Mouse (Mus musculus) urinary bladder, postnatal 36 days (tissue): ENCODE measurements at regions not wholly inside any gene's neighbourhood (a gene's known extent, or its start where the extent isn't known, plus 50 kb on each side); places are given as distances from the start of the nearest gene placed in this dataset.
A peak's percentile ranks its signal among the peaks of the same experiment; 100 is the strongest.
"Not testable (repeated sequence)": the region's sequence is repeated elsewhere in the genome, so short reads cannot be mapped to it uniquely, and the experiment has no call there.

Experiments
- DNase-seq, 2 experiments: peaks; one replicate each; pipeline ENCODE4 v3.0.0; 2022; ENCODE audit warnings: low spot score in 2 of 2, mixed read lengths in 1 of 2

DNA sequence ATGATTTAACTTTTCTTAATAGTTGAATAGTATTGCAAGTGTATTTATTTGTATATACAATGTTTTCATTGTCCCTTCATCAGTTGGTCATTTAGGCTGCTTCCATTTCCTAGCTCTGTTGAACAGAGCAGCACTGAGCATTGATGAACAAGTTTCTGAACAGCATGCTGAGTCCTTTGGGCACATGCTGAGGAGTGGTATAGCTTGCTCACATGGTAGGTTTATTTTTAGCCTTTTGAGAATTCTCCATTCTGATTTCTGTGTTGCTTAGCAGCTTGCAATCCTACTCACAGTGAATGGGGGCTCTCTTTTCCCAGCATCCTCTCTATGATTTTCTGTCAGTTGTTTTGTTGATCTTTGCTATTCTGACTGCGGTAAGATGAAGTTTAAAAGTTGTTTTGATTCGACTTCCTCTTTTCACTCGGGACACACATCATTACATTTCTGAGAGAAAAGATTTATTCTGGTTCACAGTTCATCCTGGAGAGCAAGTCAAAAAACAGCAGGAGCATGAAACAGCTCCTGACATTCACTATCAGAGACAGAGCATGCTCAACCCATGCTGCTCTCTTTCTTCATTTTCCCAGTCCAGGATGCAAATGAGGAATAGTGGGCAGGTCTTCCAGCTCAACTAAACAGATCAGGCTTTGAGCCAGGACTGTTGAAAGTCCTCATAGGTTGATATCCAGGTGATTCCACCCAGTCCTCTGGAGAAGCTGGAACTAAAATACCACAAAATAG lies 413.1 kb downstream of the Gm37988 start:
- no peak for DNase-seq

DNA sequence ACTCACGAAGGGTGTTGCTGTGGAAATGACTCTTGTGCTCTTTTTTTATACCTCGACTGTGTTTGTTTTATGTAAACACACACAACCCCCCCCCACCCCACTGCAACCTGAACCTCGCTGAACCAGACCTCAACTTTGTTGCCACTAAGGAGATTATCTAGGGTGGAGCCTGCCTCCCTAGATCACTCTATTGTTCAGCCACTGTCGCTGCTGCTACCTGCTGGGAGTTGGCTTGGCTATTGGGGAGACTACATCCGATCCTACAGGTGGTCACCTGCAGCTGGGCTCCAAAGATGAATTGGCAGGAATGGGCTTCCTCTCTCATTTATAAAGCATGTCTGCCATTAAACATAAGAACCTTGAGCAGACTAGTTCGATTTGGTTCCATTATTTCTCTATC lies 420.2 kb downstream of the Gm37988 start:
- DNase-seq, result no peak

DNA sequence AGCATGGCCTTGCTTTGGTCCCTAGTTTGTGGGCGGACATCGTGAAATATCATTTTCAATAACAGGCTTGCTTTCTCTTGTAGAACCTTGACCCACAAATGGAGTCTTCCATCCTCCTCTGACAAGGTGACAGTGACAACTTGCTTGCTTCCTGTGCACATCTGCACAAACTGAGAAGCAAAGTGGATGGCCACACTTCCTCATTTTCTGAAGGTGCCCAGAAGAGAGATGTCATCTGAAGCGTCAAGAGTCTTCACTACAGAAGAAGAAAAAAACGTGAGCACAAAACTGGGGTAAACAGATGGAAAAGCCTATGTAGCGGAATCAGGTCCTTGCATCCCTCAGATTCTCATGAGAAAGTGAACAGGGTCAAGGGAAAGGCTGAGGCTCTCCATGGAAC lies 423.5 kb downstream of the Gm37988 start:
- no peak for DNase-seq

DNA sequence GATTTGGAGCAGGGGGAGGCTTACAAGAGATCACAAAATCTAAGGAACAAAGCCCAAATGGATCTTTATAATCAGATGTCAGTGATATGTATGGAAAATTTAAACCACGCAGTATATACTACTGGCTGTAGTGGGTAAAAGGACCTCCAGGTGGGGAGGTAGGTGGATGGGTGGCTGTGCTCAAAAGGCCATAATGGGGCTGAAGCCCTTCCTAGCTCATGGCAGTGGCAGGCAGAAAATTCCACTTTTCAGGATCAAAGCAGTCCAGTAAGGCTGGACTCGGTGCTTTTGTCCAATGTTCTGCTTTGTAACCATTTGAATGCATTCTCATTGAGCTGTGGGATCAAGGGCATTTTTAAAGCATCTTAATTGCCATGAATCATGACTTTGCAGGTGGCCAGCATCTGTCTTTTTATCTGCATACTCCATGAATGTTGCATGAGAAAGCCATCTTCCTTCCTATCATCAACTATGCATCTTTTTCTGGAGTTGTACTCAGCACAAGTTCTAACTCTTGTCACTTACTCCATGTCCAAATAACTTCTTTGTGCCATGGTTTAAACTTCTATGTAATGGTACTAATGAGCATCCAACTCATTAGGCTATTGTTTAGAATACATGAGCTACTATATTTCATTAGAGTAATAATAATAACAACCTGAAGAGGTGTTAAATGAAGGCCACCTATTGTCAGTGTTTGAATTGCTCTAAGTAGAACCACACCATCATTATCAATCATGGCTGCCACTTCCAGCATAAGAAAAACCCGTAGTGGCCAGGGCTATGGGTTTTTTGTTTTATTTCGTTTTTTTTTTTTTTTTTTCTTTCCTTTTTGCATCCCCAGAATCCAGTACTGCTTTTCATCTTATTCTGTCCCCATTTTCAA lies 424.5 kb downstream of the Gm37988 start:
- DNase-seq, result no peak

DNA sequence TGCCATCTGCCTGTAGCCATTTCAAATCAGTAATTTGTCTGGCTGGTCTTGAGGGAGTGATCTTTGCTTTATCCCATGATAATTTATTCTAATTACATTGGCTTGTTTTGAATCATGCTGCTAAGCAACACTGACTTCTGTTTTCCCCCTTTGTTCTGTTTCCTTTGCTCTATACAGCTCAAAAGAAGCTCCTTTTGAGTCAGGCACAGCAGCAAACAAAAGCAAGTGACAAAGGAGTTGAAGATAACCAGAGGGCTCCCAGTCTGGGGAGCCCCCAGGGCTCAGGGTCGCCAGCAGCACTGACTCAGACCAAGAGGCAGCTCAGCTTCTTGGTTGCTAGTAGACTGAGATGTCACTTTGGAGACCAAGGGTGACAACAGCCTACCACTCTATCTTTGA lies 425.2 kb downstream of the Gm37988 start:
- DNase-seq, result no peak

DNA sequence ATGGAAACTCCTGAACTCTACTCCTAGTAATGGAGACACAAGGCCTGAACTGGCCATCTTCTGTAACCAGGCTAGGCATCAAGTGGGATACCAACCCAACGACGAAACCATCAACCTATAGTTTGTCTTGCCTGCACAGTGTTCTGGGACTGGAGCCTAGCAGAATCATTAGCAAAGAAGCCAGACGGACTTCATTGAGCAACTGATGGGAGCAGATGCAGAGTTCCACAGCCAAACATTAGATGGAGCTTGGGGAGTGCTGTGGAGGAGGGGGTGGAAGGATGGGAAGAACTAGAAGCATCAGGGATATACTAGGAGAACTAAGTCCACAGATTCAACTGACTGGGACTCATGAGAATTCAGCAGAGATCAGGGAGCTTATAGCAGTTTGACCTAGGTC lies 435.5 kb downstream of the Gm37988 start:
- no peak for DNase-seq

DNA sequence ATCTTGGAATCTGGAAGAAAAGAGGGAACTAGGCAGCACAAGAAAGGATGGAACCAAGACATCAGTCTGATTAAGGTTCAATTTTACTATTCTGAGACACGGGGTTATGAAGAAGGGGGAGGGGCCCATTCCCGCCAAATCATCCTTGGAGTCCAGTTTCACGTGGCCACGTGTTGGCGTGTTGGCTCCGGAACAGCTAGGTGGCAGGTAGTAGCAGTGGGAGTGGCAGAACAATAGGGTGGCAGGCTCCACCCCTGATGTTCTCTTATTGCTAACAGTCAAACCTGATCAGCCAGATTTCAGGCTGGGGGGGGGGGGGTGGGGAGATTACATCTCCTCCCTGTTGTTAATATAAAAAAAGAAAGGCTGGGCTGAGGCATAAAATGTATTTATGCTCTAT lies 453.2 kb downstream of the Gm37988 start:
- peak in 1 of 2 experiments; percentile 38 for DNase-seq

DNA sequence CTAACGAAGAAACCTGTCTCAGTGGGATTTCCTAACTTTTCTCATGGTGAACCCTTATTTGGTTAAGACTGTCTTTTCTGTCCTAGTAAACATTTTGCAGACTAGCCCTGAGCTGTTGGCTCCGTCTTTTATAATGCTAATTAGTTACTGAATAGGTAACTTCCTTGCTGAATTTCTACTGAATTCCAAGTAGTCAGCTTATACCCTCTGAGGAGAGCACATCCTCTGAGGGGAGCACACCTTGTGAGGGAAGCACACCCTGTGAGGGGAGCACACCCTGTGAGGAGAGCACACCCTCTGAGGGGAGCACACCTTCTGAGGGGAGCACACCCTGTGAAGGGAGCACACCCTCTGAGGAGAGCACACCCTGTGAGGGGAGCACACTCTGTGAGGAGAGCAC lies 453.6 kb downstream of the Gm37988 start:
- not testable (repeated sequence) for DNase-seq

DNA sequence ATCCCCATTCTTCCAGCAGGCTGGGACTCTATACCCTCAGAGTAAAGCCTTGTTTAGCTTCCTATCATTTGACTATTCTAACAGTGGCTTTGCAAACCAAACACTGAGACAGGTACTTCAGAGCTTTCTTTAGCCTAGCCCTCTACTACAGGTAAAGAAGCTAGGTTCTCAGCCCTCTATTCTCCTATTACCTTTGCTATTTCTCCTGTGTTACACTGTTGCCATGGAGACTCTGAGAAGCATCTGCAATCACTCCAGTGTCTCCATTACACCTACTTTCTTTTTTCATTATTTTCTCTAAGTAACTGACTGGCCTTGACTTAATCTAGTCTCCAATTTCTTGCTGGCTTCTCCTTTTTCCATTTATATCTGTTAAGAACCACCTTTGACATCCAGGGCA lies 466.2 kb downstream of the Gm37988 start:
- no peak for DNase-seq

DNA sequence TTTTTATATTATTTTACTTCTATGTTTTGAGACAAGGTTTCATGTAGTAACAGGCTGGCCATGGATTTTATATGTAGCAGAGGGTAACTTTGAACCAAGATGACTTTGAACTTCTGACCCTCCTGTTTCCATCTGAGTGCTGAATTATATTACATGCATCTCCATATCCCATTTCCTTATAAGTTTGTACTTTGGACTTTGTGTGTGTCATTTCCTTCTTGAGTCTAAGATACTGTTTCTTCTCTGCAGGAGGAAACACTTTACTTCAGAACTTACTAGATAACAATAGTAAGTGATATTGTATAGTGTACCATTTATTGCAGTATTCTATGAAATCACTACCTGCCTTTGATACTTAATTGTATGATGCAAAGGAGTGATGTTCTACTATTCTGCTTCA lies 486.9 kb downstream of the Gm37988 start:
- DNase-seq, result no peak

DNA sequence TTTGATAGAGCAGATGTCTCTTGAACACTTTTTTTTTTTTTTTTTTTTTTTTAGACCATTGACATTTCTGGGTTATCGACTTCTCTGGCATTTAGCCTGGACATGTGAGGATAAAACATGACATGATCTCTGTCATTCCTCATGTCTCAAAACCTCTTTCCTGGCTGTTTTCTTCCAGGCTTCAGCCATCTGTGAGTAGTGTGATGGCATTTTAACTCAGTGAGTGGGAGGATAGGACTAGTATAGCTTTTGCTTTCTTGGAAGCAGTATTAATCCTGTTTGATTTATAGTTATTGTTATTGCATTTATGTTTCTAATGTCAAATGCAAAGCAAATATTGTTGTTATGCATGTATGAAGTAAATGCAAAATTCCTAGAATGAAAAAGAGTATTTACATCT lies 489.9 kb downstream of the Gm37988 start:
- DNase-seq, result no peak

DNA sequence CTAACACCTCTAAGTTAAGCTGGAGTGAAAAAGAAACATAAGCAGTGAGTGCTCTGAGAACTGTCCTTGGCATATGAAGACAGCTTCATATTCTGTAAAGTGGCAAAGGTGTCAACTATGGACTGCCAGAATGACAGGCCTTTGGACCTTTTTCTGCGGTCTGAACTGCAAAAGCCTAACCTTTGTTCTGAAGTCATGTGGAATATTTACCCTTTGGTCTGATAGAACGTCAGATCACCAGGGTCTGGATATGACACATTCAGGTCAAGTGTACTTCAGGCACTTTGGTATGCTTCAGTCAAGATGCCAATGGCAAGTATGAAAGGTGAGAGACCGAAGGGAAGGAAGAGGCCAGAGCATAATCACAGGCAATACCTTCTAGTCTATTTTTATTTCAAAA lies 504.0 kb downstream of the Gm37988 start:
- DNase-seq, result no peak

DNA sequence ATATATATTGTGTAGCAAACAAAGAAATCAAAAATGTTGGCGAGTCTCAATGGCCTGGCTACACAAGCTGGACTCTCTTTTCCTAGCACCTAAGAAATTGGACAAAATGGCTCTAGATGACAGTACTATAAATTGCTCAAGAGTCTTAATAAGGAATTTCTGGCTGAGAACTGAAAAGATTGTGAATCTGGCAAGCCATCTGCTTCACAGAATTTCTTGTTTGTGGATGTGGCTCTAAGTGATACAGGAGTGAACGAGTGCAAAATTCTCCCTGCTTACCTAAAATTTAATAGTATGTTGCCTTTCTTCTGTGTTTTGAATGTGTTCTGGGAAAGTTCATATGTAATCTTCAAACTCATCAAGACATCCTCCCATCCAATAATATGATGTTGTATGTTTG lies 508.1 kb downstream of the Gm37988 start:
- no peak for DNase-seq

DNA sequence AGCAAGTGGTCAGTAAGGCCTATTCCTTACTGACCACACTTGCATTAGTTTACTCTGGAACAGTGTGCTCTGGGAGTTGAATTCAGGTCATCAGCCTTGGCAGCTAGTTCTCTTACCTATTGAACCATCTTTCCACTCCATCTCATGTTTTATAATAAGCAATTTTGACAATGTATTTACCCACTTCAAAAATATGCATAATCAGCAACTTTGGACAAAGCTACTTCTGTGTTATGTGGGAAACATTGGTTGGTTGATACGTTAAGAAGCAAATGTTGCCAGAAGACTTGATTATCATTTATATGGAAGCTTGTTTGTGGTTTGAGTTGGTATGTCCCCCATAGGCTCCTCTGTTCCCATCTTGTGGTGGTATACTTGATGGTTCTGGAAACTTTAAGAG lies 509.4 kb downstream of the Gm37988 start:
- no peak for DNase-seq

DNA sequence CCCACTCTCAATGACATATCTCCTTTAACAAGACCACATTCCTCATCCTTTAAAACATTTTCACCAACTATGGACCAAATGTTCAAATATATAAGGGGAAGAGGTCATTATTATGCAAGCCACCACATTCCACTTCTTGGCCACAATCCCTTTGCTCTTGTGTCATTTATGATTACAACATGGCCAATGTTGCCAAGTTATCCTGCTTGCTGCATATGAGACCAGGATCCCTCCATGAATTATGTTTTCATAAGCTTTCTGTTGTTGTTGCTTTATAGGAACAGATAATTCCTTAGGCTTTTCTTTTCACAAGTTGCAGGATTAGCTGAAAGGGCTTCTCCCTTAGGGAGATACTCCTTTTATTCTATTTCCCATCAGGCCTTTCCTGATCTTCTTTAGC lies 518.6 kb downstream of the Gm37988 start:
- peak in 1 of 2 experiments; percentile 15 for DNase-seq
